Mouse (Mus musculus) CH12.LX (cell line): ENCODE measurements around the gene Lnx1.

Experiments
- CTCF ChIP-seq, 2 experiments: IDR thresholded peaks in 1 of 2; conservative IDR thresholded peaks in 1 of 2; 2 replicates each; pipeline ENCODE4 v1.5.1; 2011 to 2012; ENCODE audit warnings: low read depth in 2 of 2, low read length in 2 of 2, improper control_type of control experiment in 1 of 2, inconsistent platforms in 1 of 2, mild to moderate bottlenecking in 1 of 2, moderate library complexity in 1 of 2
- NELFE ChIP-seq: IDR thresholded peaks from 2 replicates; pipeline ENCODE4 v1.6.1; 2011; ENCODE audit warnings: low read depth, low read length, improper control_type of control experiment

DNA sequence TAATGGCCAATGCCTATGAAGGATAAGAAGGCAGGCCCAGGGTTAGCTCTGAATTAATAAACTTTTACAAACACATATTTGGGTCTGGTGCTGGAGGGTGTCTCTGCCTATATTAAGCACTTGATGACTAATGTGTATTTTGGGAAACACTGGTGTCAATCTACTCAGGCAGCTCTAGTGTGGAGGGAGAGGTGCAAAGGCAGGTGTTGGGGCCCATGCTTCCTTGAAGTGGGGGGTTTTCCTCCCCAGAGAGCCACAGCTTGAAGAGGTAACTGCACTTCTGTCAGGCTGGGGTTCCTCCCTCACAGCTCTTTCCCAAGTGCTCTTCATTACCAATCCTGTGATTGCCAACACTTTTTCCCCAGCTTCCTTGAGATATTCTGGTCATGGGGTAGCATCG is 20.0 kb downstream of the Lnx1 start:
- no peak for TF ChIP-seq CTCF (conservative IDR thresholded peaks at IDR 0.05 in 1 of 2, IDR thresholded peaks at IDR 0.05 in 1 of 2; ENCODE audit: low read depth in 2 of 2, low read length in 2 of 2)
- no peak for TF ChIP-seq NELFE
